Mouse (Mus musculus): ENCODE data around the gene Lair1. TPM values are rescaled to one million over a fixed set of nuclear protein-coding genes. Genes with fewer than 3 reads are reported as not detected.
"Not testable (repeated sequence)": the region's sequence is repeated elsewhere in the genome, so short reads cannot be mapped to it uniquely, and the experiment has no call there.

Lair1 gene
- polyA plus RNA-seq, 1 experiment from 2014 or later, result 0.89 TPM

- Histone ChIP-seq H3K9ac (ENCODE audit: low read length) (no peak overlapping the region), H3K9me3 (ENCODE audit: control insufficient read depth, low read length) (no peaks in the 10 kb centered on the region), H3K27me3 (ENCODE audit: control insufficient read depth, insufficient read depth, low read length) (no peaks in the 10 kb centered on the region), H3K36me3 (ENCODE audit: control insufficient read depth, insufficient read depth, low read length) (no peaks in the 10 kb centered on the region), H3K4me1 (ENCODE audit: control insufficient read depth, insufficient read depth, low read length) (no peaks in the 10 kb centered on the region), H3K4me2 (ENCODE audit: low read depth) (no peak overlapping the region), H3K27ac (ENCODE audit: low read depth, low read length) (no peak overlapping the region), H3K4me3 (ENCODE audit: low read depth, low read length) (no peak overlapping the region)
- WGBS, result 92% methylated on average over 1 of the region's 1 CpGs
- DNase-seq (ENCODE audit: low spot score) (no peak), ATAC-seq (ENCODE audit: insufficient read depth, low FRiP score, low TSS enrichment) (no peak)
Measured at GRCm38 (mm10) chr7:4063714-4064425, 866 bp upstream of the Lair1 start.

GRCm38 (mm10) chr7:4060602-4061188 lies 2.3 kb downstream of the Lair1 start:
- H3K27ac ChIP-seq (ENCODE audit: low read depth, low read length); H3K4me3 ChIP-seq (ENCODE audit: low read depth, low read length); H3K4me2 ChIP-seq (ENCODE audit: low read depth); H3K9me3 ChIP-seq (ENCODE audit: control insufficient read depth, low read length); DNase-seq (ENCODE audit: low spot score); ATAC-seq (ENCODE audit: insufficient read depth, low FRiP score, low TSS enrichment); H3K36me3 ChIP-seq (ENCODE audit: control insufficient read depth, insufficient read depth, low read length); H3K27me3 ChIP-seq (ENCODE audit: control insufficient read depth, insufficient read depth, low read length); H3K4me1 ChIP-seq (ENCODE audit: control insufficient read depth, insufficient read depth, low read length); H3K9ac ChIP-seq (ENCODE audit: low read length): not testable (repeated sequence)
- 55% methylated on average over 9 of the region's 9 CpGs for WGBS

- Histone ChIP-seq H3K36me3 (ENCODE audit: control insufficient read depth, insufficient read depth, low read length) (no peaks in the 10 kb centered on the region), H3K4me3 (ENCODE audit: low read depth, low read length) (no peak overlapping the region), H3K27ac (ENCODE audit: low read depth, low read length) (no peak overlapping the region), H3K27me3 (ENCODE audit: control insufficient read depth, insufficient read depth, low read length) (no peaks in the 10 kb centered on the region), H3K4me2 (ENCODE audit: low read depth) (no peak overlapping the region), H3K4me1 (ENCODE audit: control insufficient read depth, insufficient read depth, low read length) (no peaks in the 10 kb centered on the region), H3K9ac (ENCODE audit: low read length) (no peak overlapping the region), H3K9me3 (ENCODE audit: control insufficient read depth, low read length) (no peaks in the 10 kb centered on the region)
- DNase-seq (ENCODE audit: low spot score), result no peak
- ATAC-seq (ENCODE audit: insufficient read depth, low FRiP score, low TSS enrichment), result no peak
- 32% methylated on average over 3 of the region's 3 CpGs for WGBS
Measured at GRCm38 (mm10) chr7:4026794-4027421, 36.1 kb downstream of the Lair1 start.

- H3K9me3 ChIP-seq (ENCODE audit: control insufficient read depth, low read length), result not testable (repeated sequence)
- 69% methylated on average over 3 of the region's 3 CpGs for WGBS
Measured at GRCm38 (mm10) chr7:4004636-4005035, 58.4 kb downstream of the Lair1 start.

GRCm38 (mm10) chr7:4003996-4004395 lies 59.0 kb downstream of the Lair1 start:
- H3K9me3 ChIP-seq (ENCODE audit: control insufficient read depth, low read length); H3K9ac ChIP-seq (ENCODE audit: low read length); H3K4me1 ChIP-seq (ENCODE audit: control insufficient read depth, insufficient read depth, low read length); H3K27me3 ChIP-seq (ENCODE audit: control insufficient read depth, insufficient read depth, low read length); H3K36me3 ChIP-seq (ENCODE audit: control insufficient read depth, insufficient read depth, low read length); DNase-seq (ENCODE audit: low spot score); H3K4me3 ChIP-seq (ENCODE audit: low read depth, low read length); H3K4me2 ChIP-seq (ENCODE audit: low read depth); H3K27ac ChIP-seq (ENCODE audit: low read depth, low read length); ATAC-seq (ENCODE audit: insufficient read depth, low FRiP score, low TSS enrichment): not testable (repeated sequence)
- 78% methylated on average over 4 of the region's 4 CpGs for WGBS

More at GRCm38 (mm10) chr7:4004636-4005035, 58.4 kb downstream of the Lair1 start:
- not testable (repeated sequence) for H3K4me1 ChIP-seq (ENCODE audit: control insufficient read depth, insufficient read depth, low read length); ATAC-seq (ENCODE audit: insufficient read depth, low FRiP score, low TSS enrichment); H3K36me3 ChIP-seq (ENCODE audit: control insufficient read depth, insufficient read depth, low read length); H3K27ac ChIP-seq (ENCODE audit: low read depth, low read length); H3K4me3 ChIP-seq (ENCODE audit: low read depth, low read length); H3K9ac ChIP-seq (ENCODE audit: low read length); H3K27me3 ChIP-seq (ENCODE audit: control insufficient read depth, insufficient read depth, low read length); H3K4me2 ChIP-seq (ENCODE audit: low read depth); DNase-seq (ENCODE audit: low spot score)

- DNase-seq (ENCODE audit: low spot score) (no peak), ATAC-seq (ENCODE audit: insufficient read depth, low FRiP score, low TSS enrichment) (no peak)
- H3K4me2 ChIP-seq (ENCODE audit: low read depth), result no peak overlapping the region
- no peak overlapping the region for H3K4me3 ChIP-seq (ENCODE audit: low read depth, low read length)
- H3K27me3 ChIP-seq (ENCODE audit: control insufficient read depth, insufficient read depth, low read length), result no peaks in the 10 kb centered on the region
- H3K27ac ChIP-seq (ENCODE audit: low read depth, low read length), result no peak overlapping the region
- no peaks in the 10 kb centered on the region for H3K36me3 ChIP-seq (ENCODE audit: control insufficient read depth, insufficient read depth, low read length)
- H3K9ac ChIP-seq (ENCODE audit: low read length), result no peak overlapping the region
- WGBS, result 93% methylated on average over 2 of the region's 2 CpGs
- no peaks in the 10 kb centered on the region for H3K9me3 ChIP-seq (ENCODE audit: control insufficient read depth, low read length)
- H3K4me1 ChIP-seq (ENCODE audit: control insufficient read depth, insufficient read depth, low read length), result no peaks in the 10 kb centered on the region
Measured at GRCm38 (mm10) chr7:3962017-3962416, 101.0 kb downstream of the Lair1 start.

- 95% methylated on average over 3 of the region's 3 CpGs for WGBS
- H3K4me3 ChIP-seq (ENCODE audit: low read depth, low read length), result no peak overlapping the region
Measured at GRCm38 (mm10) chr7:3957387-3957786, 105.6 kb downstream of the Lair1 start.

More at GRCm38 (mm10) chr7:3957387-3957786, 105.6 kb downstream of the Lair1 start:
- Histone ChIP-seq H3K4me2 (ENCODE audit: low read depth) (no peak overlapping the region), H3K9ac (ENCODE audit: low read length) (no peak overlapping the region), H3K27ac (ENCODE audit: low read depth, low read length) (no peak overlapping the region), H3K27me3 (ENCODE audit: control insufficient read depth, insufficient read depth, low read length) (no peaks in the 10 kb centered on the region), H3K4me1 (ENCODE audit: control insufficient read depth, insufficient read depth, low read length) (no peaks in the 10 kb centered on the region), H3K36me3 (ENCODE audit: control insufficient read depth, insufficient read depth, low read length) (no peaks in the 10 kb centered on the region), H3K9me3 (ENCODE audit: control insufficient read depth, low read length) (no peaks in the 10 kb centered on the region)
- ATAC-seq (ENCODE audit: insufficient read depth, low FRiP score, low TSS enrichment) (no peak), DNase-seq (ENCODE audit: low spot score) (no peak)

Data from neural tube, embryonic 11.5 days (tissue).